Mouse (Mus musculus): ENCODE results near the gene Sigmar1. TPM values are rescaled to one million over a fixed set of nuclear protein-coding genes. Genes with fewer than 3 reads are reported as not detected.

Sigmar1 gene
- polyA plus RNA-seq, 1 experiment from 2014 or later, result 51.2 TPM

DNA sequence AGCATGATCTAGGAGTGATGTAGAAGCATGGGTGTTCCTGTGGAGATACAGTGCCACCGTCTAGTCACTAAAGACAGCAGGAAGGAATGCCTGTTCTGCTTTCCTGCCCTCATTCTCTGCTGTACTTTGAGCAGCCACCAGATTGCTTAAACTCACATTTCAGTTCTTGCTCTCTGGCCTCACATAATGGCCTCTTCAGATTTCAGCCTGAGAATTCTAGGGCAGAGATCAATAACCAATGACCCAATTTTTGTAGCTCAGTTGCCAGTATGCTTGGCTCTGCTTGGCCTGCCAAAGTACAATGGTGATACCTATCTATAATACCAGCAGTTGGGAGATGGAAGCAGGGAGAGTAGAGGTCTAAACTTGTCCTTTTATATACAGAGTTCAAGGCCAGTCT, 10.9 kb downstream of the Sigmar1 start:
- H3K4me1 ChIP-seq, result peaks cover 17% of the 10 kb centered on the region

GRCm38 (mm10) chr4:41744131-41744530, 11.8 kb downstream of the Sigmar1 start:
- Histone ChIP-seq H3K9me3 (replicated peaks) (peaks cover 13% of the 10 kb centered on the region), H3K9ac (no peak overlapping the region), H3K4me3 (no peak overlapping the region), H3K4me1 (peaks cover 26% of the 10 kb centered on the region), H3K4me2 (no peak overlapping the region), H3K27me3 (replicated peaks) (no peaks in the 10 kb centered on the region), H3K27ac (no peak overlapping the region), H3K36me3 (peaks cover 7% of the 10 kb centered on the region)
- WGBS (ENCODE audit: insufficient replicate concordance), result 56% methylated on average over 2 of the region's 2 CpGs
- no peak for ATAC-seq

More for the DNA sequence above, 10.9 kb downstream of the Sigmar1 start:
- 69% methylated on average over 1 of the region's 1 CpGs for WGBS (ENCODE audit: insufficient replicate concordance)
- H3K4me2 ChIP-seq, result no peak overlapping the region
- H3K27me3 ChIP-seq (replicated peaks), result no peaks in the 10 kb centered on the region
- no peak overlapping the region for H3K27ac ChIP-seq
- no peak overlapping the region for H3K9ac ChIP-seq
- H3K9me3 ChIP-seq (replicated peaks), result peaks cover 13% of the 10 kb centered on the region
- no peak overlapping the region for H3K4me3 ChIP-seq
- no peak for ATAC-seq
- no peaks in the 10 kb centered on the region for H3K36me3 ChIP-seq

GRCm38 (mm10) chr4:41741158-41741560, 14.8 kb downstream of the Sigmar1 start:
- WGBS (ENCODE audit: insufficient replicate concordance), result 2% methylated on average over 27 of the region's 27 CpGs
- peak; percentile 94 for ATAC-seq
- H3K9ac ChIP-seq, result peak overlapping the region; percentile 71

DNA sequence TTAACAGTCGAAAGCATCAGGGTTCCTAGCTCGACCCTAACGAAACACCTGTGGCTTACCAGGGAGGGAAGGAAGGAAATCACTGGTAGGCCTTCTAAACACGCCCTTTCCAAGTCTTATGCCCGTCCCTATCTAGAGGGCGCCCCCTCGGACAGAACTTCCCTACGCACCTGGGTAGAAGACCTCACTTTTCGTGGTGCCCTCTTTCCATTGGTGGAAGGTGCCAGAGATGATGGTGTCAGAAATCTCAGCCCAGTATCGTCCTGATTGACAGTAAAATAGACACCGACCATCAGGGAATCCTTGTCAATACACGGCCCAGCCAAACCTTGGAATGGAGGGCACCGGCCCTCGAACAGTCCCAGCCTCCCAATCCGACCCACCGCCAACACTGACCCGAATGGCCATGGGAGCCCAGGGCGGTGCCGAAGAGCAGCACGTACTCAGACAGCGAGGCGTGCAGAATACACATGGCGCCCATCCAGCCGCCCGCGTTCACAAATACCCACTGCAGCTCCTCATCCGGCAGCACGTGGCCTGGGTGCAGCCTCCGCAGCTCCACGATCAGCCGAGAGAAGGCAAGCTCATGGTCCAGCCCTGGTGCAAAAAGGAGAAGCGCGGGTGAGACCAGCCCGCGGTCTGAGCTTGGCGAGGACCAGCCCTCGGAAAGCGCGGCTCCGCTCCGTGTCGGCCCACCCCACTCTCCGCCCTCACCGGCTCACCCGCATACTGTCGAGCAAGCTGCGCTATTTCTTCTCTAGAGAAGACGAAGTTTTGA, 15.4 kb downstream of the Sigmar1 start:
- H3K27ac ChIP-seq, result peak overlapping the region; percentile 70
- peak overlapping the region; percentile 68 for H3K4me3 ChIP-seq
- H3K36me3 ChIP-seq, result peaks cover 17% of the 10 kb centered on the region
- under 1% methylated on average over 48 of the region's 48 CpGs for WGBS (ENCODE audit: insufficient replicate concordance)
- peak; percentile 84 for ATAC-seq
- H3K4me2 ChIP-seq, result peak overlapping the region; percentile 83
- no peaks in the 10 kb centered on the region for H3K27me3 ChIP-seq (replicated peaks)
- H3K4me1 ChIP-seq, result peaks cover 42% of the 10 kb centered on the region
- peak overlapping the region; percentile 71 for H3K9ac ChIP-seq
- no peaks in the 10 kb centered on the region for H3K9me3 ChIP-seq (replicated peaks)

More at GRCm38 (mm10) chr4:41741158-41741560, 14.8 kb downstream of the Sigmar1 start:
- Histone ChIP-seq H3K36me3 (peaks cover 17% of the 10 kb centered on the region), H3K27me3 (replicated peaks) (no peaks in the 10 kb centered on the region), H3K4me1 (peaks cover 42% of the 10 kb centered on the region), H3K4me2 (peak overlapping the region; percentile 83), H3K27ac (peak overlapping the region; percentile 70), H3K9me3 (replicated peaks) (peaks cover 4% of the 10 kb centered on the region), H3K4me3 (peak overlapping the region; percentile 68)

GRCm38 (mm10) chr4:41739260-41739659, 16.7 kb downstream of the Sigmar1 start:
- Histone ChIP-seq H3K4me2 (peak overlapping the region; percentile 83; the same call in 1 of the 2 replicates), H3K9me3 (replicated peaks) (no peaks in the 10 kb centered on the region), H3K27ac (no peak overlapping the region), H3K4me3 (0 out of 2 replicates have a peak overlapping the region, but pooled peaks have one; percentile 68), H3K27me3 (replicated peaks) (peaks cover 8% of the 10 kb centered on the region), H3K9ac (no peak overlapping the region), H3K36me3 (peaks cover 17% of the 10 kb centered on the region), H3K4me1 (peaks cover 42% of the 10 kb centered on the region)
- ATAC-seq, result no peak
- WGBS (ENCODE audit: insufficient replicate concordance), result 89% methylated on average over 13 of the region's 13 CpGs

DNA sequence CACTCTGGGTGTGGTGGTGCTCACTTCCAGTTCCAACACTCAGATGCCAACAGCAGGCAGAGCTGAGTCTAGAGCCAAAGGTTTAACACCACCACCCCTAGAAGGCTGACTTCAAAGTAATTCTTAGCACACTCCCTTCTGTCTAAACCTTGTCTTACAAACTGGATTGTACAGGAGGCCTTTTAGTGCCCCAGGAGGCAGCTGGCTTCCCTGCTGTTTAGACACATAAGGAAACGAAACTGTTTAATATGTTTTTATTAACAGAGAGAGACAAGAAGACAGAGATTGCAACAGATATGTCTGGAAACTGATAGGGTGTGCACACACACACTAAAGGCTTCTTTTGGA, 17.7 kb downstream of the Sigmar1 start:
- H3K9ac ChIP-seq, result no peak overlapping the region
- no peak overlapping the region for H3K4me2 ChIP-seq
- peaks cover 17% of the 10 kb centered on the region for H3K36me3 ChIP-seq
- H3K4me3 ChIP-seq, result no peak overlapping the region
- no peak for ATAC-seq
- H3K4me1 ChIP-seq, result peaks cover 42% of the 10 kb centered on the region
- H3K27ac ChIP-seq, result no peak overlapping the region
- H3K27me3 ChIP-seq (replicated peaks), result peaks cover 18% of the 10 kb centered on the region
- H3K9me3 ChIP-seq (replicated peaks), result no peaks in the 10 kb centered on the region
- WGBS (ENCODE audit: insufficient replicate concordance), result 80% methylated on average over 1 of the region's 1 CpGs

GRCm38 (mm10) chr4:41737602-41738255, 18.2 kb downstream of the Sigmar1 start:
- Histone ChIP-seq H3K4me3 (no peak overlapping the region), H3K36me3 (peaks cover 17% of the 10 kb centered on the region), H3K4me2 (no peak overlapping the region), H3K27me3 (replicated peaks) (peaks cover 23% of the 10 kb centered on the region), H3K4me1 (peaks cover 42% of the 10 kb centered on the region), H3K9me3 (replicated peaks) (no peaks in the 10 kb centered on the region), H3K27ac (no peak overlapping the region), H3K9ac (no peak overlapping the region)
- ATAC-seq, result no peak
- WGBS (ENCODE audit: insufficient replicate concordance), result 38% methylated on average over 8 of the region's 8 CpGs

- peak within 1 kb of the TSS; percentile 34 for H3K4me3 ChIP-seq
- H3K27me3 ChIP-seq (replicated peaks), result peaks cover 85% of the 10 kb centered on the region
- peak within 1 kb of the TSS; percentile 61 for H3K4me2 ChIP-seq
- H3K9me3 ChIP-seq (replicated peaks), result no peaks in the 10 kb centered on the region
- ATAC-seq, result no peak
- H3K9ac ChIP-seq, result peak within 1 kb of the TSS; percentile 31; the same call in 1 of the 2 replicates
- peaks cover 9% of the 10 kb centered on the region; the same call in 1 of the 2 replicates for H3K4me1 ChIP-seq
- no peaks in the 10 kb centered on the region for H3K36me3 ChIP-seq
- 2% methylated on average over 50 of the region's 50 CpGs for WGBS (ENCODE audit: insufficient replicate concordance)
- no peak within 1 kb of the TSS for H3K27ac ChIP-seq
Measured at GRCm38 (mm10) chr4:41731052-41731765, 24.7 kb downstream of the Sigmar1 start, which contains the start of gene Arid3c. TSS of gene Arid3c (minus strand) at chr4:41731142.

DNA sequence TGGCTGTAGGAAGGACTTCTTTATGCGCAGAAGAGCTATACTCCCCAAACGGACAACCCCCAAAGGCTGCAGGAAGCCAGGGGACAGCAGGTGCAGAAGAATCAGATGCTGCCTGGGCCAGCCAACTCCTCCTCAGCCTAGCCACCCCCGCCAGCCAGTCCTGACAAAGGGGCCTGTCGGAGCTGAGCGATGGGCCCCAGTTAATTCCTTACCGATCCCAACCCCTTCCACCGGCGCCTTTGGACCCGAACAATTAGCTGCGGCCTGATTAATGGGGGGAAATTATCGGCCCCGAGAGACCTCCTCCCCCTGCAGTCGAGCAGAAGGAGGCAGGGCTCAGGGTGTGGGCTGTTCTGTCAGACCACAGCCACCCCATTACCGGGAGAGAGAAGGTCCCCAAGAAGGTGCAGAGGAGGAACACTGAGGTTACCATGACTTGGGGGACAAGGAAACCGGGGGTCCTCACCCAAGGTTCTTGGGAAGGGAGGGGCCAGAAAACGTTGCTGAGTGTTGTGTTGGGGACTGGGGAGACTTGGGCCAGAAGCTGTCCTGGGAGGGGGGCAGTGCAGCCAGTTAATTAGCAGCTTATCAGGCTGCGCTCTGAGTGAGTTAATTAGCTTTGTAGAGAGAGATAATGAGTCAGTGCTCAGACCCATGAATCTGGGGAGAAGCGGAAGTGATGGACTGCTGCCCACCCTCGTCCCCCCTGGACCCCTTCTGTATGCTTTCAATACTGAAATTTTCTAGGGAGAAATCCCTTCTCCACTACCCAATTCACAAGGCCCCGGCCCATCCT, 28.9 kb downstream of the Sigmar1 start:
- no peaks in the 10 kb centered on the region for H3K36me3 ChIP-seq
- ATAC-seq, result no peak

DNA sequence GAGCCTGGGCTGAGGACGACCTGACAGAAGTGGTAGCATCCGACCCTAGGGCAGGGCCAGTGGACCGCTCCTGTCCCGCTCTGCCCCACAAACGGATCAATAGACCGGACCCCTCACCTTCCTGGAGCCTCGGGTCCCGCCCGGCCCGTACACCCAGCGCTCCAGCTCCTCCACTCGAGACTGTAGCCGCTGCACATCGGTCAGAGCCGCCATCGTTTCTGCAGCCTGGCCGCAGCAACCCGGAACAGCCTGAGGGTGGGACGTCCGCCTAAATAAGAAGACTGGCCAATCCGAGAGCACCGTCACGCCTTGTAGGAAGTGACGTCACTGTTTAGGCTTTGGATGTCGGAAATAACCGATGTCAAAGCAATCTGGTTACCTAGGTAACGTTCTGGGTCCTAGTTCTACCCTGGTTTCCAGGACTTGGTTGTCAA, 33.0 kb downstream of the Sigmar1 start, which contains the start of gene Dctn3:
Gene Dctn3, minus strand, starts transcription at position 253 of the 434 bp plus-strand sequence.
- peaks cover 46% of the 10 kb centered on the region for H3K27me3 ChIP-seq (replicated peaks)
- H3K9me3 ChIP-seq (replicated peaks), result no peaks in the 10 kb centered on the region
- H3K36me3 ChIP-seq, result peaks cover 26% of the 10 kb centered on the region
- WGBS (ENCODE audit: insufficient replicate concordance), result under 1% methylated on average over 27 of the region's 27 CpGs
- H3K27ac ChIP-seq, result 0 out of 2 replicates have a peak within 1 kb of the TSS, but pooled peaks have one; percentile 48
- H3K4me2 ChIP-seq, result peak within 1 kb of the TSS; percentile 82
- peak; percentile 93 for ATAC-seq
- H3K9ac ChIP-seq, result peak within 1 kb of the TSS; percentile 83
- H3K4me1 ChIP-seq, result peaks cover 28% of the 10 kb centered on the region
- peak within 1 kb of the TSS; percentile 87 for H3K4me3 ChIP-seq

More for the DNA sequence above, 28.9 kb downstream of the Sigmar1 start:
- Histone ChIP-seq H3K9ac (no peak overlapping the region), H3K4me2 (no peak overlapping the region), H3K4me1 (peaks cover 24% of the 10 kb centered on the region), H3K4me3 (no peak overlapping the region), H3K9me3 (replicated peaks) (no peaks in the 10 kb centered on the region), H3K27me3 (replicated peaks) (peaks cover 85% of the 10 kb centered on the region), H3K27ac (no peak overlapping the region)
- WGBS (ENCODE audit: insufficient replicate concordance), result 19% methylated on average over 20 of the region's 20 CpGs

DNA sequence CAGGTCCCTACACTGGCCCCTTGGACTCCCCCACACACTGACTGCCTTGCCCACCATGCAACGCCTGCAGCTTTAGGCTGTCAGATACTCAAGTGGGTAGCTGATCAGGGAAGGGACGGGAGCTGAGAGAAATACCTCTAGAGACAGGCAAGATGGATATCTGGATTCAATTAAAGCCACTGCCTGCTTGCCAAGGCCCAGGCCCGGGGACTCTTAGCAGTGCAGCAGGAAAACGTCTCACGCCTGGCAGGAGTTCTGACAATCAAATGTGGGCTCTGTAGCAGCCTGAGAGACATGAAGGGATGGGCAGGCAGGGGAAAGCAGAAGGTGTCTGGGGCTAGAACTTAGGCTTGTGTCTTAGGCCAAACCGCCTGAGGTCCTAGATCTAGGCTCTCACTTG, 39.1 kb downstream of the Sigmar1 start:
- no peaks in the 10 kb centered on the region for H3K27me3 ChIP-seq (replicated peaks)
- no peaks in the 10 kb centered on the region for H3K9me3 ChIP-seq (replicated peaks)
- H3K4me3 ChIP-seq, result no peak overlapping the region
- H3K27ac ChIP-seq, result no peak overlapping the region
- WGBS (ENCODE audit: insufficient replicate concordance), result 75% methylated on average over 6 of the region's 6 CpGs
- no peak for ATAC-seq
- no peak overlapping the region for H3K9ac ChIP-seq
- H3K36me3 ChIP-seq, result peaks cover 55% of the 10 kb centered on the region
- no peak overlapping the region for H3K4me2 ChIP-seq
- peaks cover 27% of the 10 kb centered on the region for H3K4me1 ChIP-seq
